Mouse (Mus musculus) B cell, adult 2 months (primary cell): ENCODE results near the gene Ccdc88c.

Experiments used
- DNase-seq, 2 experiments: peaks; one replicate each; pipeline ENCODE4 v3.0.0; 2022

Ccdc88c gene

GRCm38 (mm10) chr12:100965298-100965697 lies 63.6 kb downstream of the Ccdc88c start:
- no peak for DNase-seq

DNA sequence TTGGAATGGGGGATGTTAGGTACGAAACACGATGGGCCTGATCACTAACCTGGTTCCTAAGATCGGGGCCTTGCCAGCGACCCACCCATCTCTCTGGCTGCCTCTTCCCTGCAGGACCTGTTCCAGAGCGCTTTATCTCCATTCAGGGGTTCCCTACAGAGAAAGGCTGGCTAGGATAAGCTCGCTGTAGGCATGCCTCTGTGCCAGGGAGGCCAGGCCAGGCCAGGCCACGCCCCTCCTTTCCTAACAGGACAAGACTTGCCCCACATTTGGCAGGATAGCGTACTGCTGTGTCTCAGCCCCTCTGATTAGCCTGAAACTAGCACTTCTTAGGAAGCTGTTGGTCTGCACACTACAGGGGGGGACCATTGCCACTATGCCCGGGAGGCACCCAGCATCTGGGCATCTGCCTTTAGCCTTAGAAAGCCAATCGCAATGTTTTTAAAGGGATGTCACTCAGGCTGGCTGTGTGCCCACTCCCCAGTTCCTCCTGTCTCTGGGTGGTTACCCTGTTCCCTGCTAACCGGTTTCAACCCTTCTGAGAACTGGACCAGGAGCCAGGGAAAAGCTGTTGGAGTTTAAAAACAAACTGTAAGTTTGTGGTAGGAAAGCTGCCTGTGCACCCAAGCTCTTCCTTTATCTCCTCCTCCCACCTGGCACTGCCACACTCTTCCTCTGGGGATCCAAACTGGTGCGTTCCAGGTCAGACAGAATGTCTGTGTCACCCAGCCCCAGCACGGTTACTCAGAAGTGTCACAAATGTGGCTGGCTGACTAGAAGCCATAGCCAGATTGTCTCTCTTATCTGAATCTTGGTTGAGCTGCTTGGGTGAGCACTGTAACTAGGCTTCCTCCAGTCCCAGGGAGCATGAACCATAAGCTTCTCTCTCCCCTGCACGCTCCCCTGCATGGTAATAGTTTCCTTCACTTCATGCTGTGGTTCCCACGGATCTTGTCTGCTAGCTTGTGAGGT lies 69.9 kb downstream of the Ccdc88c start:
- DNase-seq: no peak

GRCm38 (mm10) chr12:100958006-100958405 lies 70.8 kb downstream of the Ccdc88c start:
- peak; percentile 86 to 87 for DNase-seq

DNA sequence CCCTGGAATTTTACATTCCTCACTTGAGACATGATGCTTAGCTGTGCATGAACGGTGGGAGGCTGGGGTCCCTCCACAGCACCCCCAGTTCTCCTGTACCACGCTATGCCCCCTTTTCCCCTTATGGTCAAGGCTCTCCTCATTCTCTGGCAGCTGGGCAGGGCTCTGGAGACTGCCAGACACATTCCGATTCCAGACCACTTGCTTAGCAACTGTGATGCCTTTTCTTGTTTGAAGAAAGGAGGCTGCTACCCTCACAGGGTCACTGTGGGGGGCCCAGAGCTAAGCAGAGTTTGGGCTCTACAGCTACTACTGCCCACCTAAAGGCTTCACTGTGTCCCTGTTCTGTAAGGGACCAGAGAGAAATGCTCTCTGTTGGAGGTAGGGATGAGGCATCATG lies 71.6 kb downstream of the Ccdc88c start:
- no peak for DNase-seq

DNA sequence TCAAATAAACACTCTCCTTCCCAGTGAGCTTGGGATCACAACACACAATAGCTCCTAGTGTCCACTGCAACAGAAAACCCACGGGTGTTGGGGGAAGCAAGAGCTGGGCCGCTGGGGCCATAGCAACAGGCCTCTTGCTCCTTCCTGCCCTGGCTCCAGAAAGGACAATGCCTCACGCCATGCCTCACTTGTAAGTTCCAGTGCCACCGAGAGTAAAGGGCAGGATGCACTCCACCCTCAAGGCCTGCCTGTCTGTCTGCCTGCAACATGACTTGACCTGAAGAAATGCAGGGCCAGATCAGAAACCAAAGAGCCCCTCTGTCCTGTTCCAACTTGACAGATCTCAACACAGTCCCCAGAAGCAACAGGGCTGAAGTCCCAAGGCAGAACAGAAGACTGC lies 72.0 kb downstream of the Ccdc88c start:
- no peak for DNase-seq

DNA sequence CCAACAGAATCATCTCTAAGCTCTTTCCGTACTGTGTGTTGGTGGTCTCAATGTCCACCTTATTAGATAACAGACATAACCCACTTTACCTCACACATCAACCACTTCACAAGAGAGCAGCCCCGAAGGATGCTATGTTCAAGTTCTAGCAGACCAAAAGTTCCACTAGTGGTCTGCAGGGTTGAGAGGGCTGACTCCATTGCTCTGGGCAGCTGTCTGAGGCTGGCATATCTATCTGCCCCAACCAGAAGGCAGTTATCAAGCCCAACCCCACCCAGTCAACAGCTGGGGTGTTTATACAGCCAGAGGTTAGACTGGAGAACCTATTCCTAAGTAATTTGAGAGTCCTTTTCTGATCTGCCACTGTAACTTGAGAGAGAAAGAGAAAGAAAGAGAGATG lies 72.8 kb downstream of the Ccdc88c start:
- no peak for DNase-seq

DNA sequence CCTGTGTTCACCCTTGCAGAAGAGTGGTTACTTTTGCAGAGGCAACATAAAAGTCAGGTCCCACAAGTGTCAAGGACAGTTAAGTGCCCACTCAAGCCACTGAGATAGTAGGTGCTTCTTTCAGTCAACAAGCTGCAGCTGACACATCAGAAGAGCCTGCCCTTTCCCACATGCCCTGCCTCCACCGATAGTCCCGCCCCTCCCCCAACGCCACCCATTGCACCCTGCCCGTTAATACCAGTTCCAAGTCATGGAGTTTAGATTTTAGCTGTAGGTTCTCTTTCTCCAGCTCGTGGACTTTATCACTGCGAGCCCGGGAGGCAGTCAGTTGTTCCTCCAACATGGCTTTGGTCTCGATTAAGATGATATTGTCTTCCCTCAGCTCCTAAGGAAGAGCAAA lies 74.9 kb downstream of the Ccdc88c start:
- no peak for DNase-seq

DNA sequence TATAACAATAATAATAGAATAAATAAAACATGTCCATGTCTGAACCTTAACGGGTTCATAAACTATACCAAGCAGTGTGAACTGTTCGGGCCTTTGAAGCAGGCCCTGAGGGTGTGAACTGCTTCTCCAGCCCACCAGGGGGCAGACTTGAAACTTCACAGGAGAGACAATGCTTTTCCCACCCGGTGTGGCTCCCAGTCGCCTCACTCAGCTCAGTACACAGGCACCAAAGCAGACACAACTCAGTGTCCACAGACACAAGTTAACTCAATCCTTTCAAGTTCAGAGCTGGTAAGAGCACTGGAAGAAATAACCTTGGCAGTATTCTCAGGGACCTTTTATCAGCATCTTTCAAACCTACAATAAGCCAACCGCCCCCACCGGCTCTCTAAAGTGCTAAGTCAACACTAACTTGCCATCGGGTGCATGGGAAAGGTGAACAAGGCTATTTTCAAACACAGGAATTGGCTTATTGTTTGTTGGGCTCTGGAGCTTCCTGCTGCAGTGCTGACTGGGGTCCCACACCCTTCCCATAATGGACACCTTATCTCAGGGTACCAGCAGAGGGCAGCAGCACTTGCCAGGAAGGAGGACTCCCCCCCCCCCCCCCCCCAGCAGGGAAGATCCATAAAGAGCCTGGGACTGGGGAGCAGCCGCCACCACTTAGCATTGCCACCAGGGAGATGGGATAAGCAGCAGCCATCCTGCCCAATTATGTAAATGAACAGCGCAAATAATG lies 76.5 kb downstream of the Ccdc88c start:
- DNase-seq: peak; percentile 83 to 85

DNA sequence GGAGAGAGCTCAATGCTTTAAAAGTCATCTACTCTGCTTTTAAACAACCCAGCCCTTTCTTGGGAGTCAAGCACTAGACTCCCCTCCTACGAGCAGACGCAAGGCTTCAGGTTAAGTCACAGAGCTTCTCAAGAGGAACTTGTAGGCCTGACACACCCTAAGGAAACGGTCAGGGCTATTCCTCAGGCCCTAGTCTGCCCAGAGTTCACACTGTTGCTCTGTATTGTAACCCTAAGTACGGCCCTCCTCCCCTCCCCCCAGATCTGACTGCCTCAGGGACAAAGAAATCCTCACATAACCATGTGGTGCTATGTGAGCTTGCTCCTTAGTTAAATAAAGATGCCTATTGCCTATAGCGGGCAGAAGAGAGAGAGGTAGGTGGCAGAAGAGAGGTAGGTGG lies 79.7 kb downstream of the Ccdc88c start:
- no peak for DNase-seq

DNA sequence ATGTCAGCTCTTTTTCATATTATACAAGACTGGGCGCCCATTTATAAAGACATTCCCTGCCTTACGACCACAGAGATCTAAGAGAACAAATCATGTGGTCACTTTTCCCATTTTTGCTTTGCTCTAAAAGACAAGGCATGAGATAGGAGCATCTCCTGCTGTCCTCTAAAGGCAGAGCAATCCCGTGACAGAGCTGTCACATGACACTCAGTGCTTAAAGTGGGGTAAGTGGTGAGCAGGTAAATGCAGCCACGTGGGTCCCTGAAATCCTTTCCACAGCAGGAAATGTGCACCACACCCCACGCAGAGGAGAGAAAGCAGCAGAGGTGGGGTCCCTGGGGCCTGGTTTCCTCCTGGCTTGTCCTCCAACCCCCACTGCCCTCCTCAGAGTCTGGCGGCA lies 80.8 kb downstream of the Ccdc88c start:
- DNase-seq: no peak

DNA sequence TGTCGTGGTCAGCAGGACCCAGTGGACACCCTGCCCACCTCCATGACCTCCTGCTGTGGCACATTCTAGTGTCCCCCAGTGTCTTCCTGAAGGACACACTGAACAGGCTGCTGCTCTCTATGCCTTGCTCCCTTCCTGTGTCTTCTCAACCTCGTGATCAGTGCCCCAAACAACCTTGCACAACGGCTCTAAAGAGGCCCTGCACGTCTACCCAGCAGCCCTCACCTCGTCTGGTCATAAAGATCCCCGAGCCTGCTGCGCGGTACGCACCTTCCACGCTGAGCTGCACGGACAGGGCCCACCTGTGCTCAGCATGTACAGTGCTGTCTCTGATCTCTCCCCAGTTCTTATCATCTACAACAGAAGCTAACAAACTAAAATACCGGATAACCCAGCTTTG lies 82.9 kb downstream of the Ccdc88c start:
- no peak for DNase-seq

GRCm38 (mm10) chr12:100945501-100945900 lies 83.4 kb downstream of the Ccdc88c start:
- DNase-seq: no peak

DNA sequence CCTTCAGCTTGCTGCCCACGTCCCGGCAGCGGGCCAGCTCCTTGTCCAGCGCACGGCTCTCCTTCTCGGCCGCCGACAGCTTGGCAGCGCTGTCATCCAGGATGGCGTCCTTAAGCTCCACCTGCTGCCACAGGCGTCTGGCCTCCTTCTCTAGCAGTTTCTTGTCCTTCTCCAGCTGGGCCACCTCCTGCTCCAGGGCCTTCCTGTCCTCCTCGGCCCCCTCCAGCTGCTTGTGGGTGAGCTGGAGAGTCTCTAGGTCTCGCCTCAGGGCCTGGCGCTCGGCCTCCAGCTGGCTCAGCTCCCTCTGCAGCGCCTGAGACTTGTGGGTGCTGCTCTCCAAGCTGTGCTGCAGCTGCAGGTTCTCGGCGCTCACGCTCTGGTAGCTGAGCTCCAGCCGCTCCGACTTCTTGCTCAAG lies 83.9 kb downstream of the Ccdc88c start:
- DNase-seq: no peak

DNA sequence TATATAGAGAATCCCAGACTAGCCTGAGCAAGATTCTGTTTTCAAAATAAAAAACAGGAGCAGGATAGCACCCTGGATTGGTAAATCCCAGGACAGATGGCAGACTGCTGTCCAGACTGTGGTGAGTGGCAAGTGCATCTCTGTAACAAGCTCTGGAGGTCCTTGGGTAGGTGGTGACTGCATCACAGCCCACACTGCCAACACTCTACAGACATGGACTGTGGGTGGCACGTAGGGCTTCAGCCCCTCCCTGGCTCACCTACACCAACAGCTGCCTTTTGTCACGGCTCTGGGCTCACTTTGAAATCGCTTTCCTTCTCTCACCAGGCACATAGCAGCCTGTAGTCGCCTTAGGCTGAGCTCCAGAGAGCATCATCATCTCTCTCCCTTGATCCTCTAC lies 85.7 kb downstream of the Ccdc88c start:
- no peak for DNase-seq

DNA sequence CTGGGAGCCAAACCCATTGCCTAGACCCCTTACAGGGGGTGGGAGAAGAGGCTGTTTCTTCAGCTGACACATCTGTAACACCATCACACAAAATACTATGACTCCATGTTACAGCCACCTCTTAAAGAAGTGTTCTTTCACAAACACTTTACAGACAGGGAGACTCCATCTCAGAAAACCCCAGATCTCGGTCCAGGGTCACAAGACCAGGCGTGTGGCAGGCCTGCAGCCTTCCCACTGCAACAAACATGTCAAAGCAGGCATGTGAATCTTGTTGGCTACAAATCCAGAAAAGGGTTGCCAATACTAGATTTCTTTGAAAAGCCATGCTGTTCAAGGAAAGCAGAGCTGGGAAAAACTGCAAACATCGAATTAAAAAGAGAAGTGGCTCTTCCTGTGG lies 87.5 kb downstream of the Ccdc88c start:
- no peak for DNase-seq

DNA sequence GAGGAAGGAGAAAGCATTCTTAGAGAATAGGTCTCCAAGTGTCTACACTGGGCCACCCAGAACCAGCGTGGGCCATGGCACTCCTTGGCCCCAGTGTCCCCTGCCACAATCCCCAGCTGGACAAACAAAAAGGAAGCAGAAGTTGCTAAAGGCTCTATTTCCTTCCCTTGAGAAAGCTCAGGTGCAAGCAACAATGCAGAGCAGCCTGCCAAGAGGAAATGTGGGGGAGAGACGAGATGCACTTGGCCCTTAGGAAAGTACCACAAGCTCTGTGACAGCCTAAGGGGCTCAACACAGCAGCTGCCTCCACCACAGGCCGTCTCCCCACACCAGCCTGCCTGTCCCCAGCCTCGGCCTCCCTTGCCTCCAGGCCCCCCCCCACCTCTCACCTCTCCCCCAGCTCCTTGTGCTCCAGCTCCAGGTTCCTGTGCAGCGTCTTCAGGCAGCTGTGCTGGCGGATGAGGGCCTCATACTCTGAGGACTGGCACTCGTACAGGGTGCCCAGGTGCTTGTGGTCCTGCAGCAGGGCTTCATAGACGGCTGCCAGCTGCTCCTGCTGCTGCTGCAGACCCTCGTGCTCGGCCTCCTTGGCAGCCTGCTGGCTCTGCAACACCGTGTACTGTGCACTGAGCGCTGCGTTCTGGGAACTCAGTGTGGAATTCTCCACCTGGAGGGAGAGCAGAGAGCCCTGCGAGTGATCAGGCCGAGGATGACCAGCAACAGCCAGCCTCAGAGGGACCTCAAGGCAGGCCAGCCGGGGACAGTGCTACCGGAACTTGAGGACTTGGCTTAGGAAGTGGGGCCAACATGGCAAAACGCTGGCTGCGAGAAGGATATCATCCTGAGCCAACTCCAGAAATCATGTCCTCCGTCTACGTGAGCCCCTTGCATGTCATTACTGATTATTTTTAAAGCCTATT lies 91.2 kb downstream of the Ccdc88c start:
- DNase-seq: no peak

DNA sequence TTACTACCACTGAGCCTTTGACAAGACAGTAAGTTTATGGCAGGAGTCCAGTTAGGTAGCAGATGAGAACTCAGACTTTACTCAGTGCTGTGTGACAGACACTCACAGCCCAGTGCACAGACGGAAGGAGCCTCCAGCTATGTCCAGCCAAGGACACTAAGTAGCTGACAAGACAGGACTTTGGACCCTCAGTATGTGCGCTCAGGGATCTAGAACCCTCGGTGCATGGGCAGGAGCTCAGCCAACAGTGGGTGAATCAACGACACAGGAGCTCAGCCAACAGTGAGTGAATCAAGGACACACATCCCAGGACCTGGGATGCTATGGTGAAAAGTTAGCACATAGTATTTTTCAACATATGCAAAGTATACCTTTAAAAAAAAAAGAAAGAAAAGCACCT lies 92.1 kb downstream of the Ccdc88c start:
- DNase-seq: no peak

GRCm38 (mm10) chr12:100936116-100936515 lies 92.7 kb downstream of the Ccdc88c start:
- DNase-seq: peak; percentile 85 to 86

DNA sequence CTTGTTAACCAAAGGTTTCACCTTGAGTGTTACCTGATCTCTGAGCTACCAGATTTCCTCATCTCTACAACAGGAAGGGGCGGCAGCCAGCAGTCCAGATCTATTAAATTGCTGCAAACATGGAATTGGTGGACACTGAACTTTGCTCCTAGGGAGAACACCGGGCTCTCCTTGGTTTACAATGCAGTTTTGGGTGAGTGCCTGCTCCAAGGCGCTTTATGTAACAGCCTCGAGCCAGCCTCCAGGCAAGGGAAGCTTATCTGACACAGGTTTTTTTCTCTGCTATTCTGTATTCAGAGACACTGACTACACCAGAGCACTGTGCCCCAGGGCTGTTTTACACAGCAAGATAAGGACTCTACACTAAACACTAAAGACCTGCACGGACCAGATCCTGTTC lies 94.1 kb downstream of the Ccdc88c start:
- no peak for DNase-seq

DNA sequence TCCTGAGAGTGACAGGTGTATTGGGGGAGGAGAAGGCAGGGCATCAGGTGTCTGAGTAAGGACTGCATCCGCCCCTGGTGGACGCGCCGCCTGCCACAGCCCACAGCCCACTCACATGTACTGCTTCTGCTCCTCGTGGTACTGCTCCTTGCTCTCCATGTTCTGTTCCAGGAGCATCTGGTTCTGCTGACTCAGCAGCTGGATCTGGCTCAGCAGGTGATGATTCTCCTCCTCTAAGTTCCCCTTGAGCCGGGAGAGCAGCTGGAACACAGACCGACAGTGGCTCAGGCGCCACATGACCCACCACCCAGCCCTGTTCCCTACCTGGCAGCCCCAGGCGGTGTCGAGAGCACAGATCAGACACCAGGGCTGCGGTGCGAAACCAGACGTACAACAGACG lies 97.2 kb downstream of the Ccdc88c start:
- no peak for DNase-seq

- DNase-seq: peak; percentile 37 to 51
Observed at GRCm38 (mm10) chr12:100928286-100928685, 100.6 kb downstream of the Ccdc88c start.

DNA sequence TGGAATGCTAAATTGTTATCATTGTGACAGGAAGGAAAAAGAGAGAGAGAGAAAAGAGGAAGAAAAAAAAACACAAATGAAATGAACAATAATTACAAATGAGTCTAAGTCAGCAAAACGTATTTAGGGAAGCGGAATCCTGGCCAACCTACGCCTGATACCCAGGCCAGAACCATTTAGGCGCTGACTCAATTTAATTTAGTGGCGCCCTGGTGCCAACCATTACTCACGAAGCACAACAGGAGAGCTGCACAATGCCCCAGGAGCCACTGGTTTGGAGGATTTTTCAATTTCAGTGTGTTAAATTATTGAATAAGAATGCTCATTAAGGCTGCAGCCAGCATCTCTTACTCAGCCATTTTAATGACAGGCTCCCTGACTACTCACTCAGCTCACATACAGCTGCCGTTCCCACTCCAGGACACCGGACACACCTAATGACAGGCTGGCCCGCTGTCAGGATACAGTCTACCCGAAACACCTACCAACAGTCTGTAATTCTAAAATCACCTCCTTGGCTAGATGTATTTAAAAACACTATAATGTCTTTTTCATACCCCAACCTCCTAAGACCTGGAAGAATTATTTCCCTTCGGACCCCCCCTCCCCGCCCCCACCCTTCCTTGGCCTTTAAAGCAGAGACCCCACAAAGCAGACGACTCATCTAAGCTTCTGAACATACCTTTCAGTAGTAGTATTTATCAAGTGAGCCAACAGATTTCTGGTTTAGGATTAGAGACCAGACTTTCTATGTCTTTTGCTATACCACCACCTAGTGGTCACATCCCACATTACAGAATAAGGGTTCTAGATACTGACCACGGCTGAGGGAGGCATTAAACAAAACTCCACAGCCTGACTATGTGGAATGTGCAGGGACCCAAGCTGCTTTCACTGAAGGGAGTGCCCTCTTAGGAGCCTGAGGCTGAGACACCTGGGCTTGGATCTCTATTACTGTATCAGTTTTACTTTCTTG lies 102.9 kb downstream of the Ccdc88c start:
- DNase-seq: peak; percentile 72 to 80
